Mouse (Mus musculus): Measurements from ENCODE around the gene Lsamp.

DNA sequence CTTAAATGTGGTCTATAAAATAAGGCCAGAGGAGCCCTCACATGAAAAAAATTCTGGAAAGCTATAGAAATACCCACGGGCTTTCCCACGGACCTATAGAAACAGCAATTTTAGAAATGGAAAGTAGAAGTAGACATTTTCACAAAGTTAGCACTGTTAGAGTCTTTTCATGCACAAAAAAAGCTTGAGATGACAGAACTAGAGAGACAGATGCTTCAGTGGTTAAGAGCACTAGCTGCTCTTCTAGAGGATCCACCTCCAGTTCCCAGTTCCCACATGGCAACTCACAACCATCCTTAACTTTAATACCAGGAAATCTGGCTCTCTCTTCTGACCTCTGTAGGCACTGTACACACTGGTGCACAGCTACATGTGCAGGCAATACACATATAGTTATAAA, 2049.3 kb downstream of the Lsamp start:
- TF ChIP-seq CTCF (IDR thresholded peaks at IDR 0.05; ENCODE audit: low read depth, low read length): no peak
- no peak for TF ChIP-seq POLR2A (IDR thresholded peaks at IDR 0.05; ENCODE audit: extremely low read depth, insufficient read depth, low read length)
